Mouse (Mus musculus) forelimb bud, embryonic 11.5 days (tissue): ENCODE data around the gene Gnptab.
"Not testable (repeated sequence)": the region's sequence is repeated elsewhere in the genome, so short reads cannot be mapped to it uniquely, and the experiment has no call there.

ENCODE experiments used
- DNase-seq: peaks from one replicate; pipeline ENCODE4 v3.0.0-alpha.2; 2012; ENCODE audit warnings: low read depth, low spot score

Gene Gnptab

DNA sequence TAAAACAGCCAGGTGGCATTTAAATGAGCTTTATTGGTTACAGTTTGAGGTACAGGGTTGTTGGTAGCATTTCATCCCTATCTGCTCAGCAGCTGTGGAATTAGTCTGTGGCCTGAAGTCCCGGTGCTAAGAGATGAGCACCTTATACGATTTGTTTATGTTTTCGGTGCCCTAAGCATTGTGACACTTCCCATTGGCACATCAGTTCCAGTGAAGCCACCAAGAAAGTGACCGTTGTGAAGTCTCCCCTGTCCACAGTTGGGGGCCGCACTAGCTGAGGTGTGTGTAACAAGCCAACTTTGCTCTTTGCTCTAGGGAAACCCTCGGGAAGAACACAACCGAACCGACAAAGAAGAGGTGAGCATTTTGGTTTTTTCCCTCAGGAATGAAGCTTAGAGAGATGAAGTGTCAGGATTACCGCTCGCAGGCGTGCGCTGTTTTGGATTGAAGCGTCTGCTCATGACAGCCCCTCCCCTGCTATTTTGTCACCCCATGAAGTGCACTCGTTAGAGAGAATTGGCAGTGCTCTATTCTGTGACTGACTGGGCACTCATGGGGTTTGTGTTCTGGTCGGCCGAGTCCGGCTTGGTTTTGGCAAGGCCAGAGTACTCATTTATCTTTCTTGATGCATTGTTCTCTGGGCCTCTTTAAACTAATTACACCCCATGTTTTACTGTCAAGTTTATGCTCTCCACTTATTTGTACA is 33.5 kb downstream of the Gnptab start:
- no peak for DNase-seq

DNA sequence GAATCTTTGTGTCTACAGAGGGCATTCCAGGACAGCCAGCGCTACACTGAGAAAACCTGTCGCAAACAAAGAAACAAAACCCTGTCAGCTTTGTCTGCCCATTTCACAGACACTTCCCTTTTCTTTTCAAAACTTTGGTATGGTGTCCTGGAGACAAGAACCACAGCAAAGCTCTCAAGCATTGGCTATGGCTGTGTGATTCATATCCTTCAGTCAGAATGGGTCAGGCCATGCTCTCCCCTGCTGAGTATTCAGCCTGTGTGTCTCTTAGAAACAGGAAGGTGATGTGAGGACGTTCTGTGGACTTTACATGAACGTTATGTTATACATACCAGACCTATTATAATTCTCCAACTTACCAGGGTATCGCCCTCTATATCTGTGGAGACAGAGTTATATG is 38.8 kb downstream of the Gnptab start:
- no peak for DNase-seq

DNA sequence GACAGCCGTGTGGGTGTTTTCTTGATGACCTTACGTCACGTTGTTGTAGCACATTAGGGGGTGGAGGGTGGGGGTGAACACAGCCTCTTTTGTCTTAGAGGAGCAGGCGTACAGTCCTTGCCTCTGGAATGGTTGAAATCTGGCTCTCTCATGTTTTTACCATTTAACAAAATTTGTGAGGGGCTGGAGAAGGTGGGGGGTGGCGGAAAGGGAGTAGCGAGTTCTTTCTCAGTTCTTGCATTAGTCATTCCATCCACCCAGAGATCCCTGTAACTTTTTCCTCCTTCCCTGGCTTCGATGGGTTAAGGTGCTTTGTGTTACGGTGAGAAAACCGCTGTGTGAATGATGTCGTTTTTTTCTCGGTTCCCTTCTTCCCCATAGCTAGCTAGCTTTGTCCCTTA is 41.2 kb downstream of the Gnptab start:
- no peak for DNase-seq

DNA sequence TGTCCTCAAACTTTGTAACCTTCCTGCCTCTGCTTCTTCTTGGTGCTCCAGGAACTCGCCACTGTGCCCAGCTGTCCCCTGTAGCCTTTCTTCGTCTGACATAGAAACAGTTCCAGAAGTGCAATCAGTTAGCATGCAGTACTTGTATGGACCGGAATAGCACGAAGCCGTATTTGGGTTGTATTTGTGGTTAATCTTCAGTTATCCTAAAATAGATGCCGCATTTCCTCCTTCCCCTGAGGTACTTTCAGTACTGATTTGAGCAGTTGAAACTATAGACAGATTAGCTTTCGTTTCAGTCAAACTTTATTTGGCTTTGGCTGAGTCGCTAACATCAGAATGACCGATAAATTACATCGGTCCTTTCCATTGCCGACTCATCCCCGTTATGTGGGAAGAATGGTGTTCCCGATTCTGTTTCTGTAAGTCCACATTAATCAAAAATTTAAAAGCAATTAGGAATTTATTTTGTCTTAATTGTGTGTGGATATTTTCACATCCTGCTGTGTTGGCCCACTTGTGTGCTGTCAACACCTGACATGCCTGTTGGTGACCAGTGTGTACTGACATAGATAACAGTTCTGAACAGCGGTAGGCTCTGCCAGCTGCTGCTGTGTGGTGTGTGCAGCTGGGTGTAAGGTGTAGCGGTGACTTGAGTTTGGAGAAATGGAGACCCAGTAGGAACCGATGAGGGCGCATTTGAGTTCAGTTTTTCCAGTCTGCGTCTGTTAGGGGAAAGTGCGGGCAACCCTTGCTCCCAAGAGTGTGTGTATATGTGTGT is 41.9 kb downstream of the Gnptab start:
- no peak for DNase-seq

DNA sequence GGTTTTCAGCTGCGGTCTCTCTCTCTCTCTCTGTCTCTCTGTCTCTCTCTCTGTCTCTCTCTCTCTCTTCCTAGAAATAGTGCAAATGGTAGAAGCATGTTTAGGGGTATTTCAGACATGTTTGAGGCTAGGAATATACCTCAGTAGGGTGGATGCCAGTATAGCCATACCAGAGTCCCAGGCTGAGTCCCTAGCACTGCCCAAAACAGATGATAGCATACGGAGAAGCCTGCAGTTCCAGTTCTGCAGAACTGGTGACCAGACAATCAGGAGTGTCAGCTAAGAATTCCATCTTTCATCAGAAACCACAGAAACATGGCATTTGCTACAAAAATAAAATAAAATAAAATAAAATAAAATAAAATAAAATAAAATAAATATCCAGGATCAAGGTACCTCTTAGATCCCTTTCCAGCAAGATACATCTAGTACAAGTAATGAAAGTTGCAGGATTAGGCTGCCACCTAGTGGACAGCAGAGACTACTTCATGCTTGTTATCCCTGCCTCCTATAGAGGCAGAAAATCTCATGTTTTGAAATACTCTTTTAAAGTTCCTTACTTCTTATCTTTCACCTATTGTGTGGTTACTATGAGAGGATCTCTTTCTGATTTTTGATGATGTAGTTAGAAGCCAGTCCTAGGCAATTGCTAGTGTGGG is 47.4 kb downstream of the Gnptab start:
- peak; percentile 72 for DNase-seq

DNA sequence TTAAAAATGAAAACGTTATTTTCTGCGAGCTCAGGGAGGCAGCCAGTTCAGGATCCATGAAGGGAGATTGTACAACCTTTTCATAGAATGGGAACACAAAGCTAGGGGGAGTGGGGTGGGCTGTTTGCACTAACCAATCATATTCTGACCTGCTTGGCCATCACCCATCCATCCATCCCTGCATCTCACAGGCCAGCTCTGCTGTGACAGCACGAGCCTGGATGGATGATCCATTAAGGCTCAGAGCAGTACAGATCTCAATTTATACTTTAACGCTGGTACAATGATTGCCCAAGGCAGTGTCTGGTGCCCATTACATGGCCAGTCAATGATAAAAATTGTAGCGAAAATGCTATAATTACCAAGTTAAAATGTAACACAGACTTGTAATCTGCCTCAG is 48.0 kb downstream of the Gnptab start:
- no peak for DNase-seq

DNA sequence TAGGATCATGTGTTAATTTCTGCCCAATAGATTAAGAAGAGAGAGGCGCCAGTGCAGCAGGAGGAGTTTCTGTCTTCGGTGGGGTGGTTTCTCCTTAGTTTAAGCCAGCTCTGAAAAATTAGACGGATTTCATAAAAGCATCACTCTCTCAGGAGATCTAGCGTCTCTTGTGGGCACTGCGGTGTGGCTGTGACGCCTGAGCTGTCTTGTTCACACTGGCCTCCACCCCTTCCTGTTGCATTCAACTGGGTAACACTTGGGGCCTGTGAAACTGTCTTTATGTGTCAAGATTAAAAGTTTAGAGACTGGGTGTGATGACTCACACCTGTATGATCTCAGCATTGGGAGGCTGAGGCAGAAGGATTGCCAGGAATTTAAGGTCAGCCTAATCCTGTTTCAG is 49.1 kb downstream of the Gnptab start:
- DNase-seq, result no peak

DNA sequence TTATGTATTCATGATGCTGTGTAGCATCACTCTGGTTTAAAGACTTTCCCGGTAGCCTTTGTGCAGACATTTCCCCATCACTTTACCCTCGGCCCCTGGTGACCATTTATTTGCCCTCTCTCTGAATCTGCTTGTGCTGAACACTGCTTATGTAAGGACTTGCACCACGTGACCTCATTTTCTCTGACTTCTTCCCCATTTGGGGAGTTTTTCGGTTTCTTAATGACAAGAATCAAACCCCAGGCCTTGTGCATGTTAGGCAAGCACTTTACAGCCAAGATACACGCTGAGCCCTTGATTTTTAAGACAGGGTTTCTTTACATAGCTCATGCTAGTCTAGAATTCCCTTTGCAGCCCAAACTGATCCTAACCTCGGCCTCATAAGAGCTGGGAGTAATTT is 62.3 kb downstream of the Gnptab start:
- DNase-seq, result no peak

DNA sequence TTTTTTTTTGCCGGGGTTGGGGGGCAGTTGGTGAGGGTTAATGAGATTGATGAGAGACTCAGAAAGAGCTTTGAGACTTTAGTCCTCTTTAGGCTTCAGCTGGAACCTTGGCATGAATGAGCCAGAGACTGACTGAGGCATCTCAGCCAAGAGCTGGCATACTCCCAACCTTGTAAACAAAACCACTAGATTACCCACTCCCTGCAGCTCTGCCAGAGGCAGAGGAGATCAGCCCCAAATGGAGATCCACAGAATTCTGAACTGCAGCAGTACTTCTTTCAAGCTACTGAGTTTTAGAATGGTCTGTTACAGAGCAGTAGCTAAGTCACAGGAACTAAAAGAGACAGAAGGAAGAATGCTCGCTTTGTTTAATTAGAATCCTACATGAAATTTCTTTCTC is 72.3 kb downstream of the Gnptab start:
- no peak for DNase-seq

DNA sequence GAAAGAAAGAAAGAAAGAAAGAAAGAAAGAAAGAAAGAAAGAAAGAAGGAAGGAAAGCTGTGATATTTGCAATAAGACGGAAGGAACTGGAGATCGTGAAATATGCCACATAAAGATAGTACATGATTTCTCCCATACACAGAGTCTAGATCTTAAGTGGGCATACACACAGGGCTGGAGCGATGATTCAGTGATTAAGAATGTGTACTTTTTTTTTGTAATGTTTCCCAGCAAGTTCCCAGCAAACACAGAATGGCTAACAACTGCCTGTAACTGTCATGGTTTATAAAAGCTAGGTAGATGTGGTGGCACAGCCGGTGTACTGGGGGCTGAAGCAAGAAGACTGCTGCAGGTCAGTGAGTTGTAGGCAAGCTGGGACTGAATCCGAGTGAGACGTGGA is 73.1 kb downstream of the Gnptab start:
- no peak for DNase-seq

DNA sequence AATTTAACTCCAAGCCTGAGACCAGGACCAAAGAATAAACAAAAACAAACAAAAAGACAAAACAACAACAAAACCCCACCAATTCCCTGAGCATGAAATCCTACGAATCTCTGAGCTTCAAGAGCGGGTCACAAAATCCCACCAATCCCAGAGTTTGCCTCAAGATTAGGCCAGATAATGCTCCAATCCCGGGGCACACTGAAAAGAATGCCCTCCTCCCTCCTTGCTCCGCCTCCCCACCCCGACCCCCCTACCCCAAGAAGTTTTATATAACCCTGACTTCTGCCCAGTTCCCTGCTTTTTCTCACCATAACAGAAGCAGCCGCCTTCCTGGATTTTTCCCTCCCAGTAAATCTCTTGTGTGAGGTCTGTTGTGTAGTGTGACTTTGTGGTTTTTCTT is 78.9 kb downstream of the Gnptab start:
- DNase-seq, result peak; percentile 17

DNA sequence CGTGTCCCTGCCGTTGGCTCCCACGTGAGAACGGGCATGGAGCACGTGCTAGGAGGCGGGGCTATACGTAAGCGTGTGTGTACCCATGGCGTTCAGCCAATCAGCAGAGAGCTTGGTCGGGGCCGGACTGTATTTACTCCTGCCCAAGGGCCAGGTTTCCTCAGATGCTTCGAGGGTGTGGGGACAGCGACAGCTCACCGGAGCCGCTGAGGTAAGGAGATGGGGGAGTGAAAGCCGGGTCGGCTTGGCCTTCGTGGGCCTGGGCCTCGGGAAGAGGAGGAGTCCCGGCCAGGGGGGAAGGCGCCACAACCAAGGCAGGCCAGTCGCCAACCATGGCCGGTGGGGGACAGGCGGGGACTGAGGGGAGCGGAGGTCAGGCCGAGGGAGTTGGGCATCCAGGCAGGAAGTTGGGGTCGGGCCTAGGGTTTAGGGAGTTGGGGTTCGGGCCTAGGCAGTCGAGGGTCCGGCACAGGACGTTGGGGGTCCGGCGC is 80.6 kb downstream of the Gnptab start, which contains the start of gene Sycp3:
TSS of gene Sycp3 (plus strand) at position 68 of the 491 bp plus-strand sequence.
- DNase-seq, result no peak

DNA sequence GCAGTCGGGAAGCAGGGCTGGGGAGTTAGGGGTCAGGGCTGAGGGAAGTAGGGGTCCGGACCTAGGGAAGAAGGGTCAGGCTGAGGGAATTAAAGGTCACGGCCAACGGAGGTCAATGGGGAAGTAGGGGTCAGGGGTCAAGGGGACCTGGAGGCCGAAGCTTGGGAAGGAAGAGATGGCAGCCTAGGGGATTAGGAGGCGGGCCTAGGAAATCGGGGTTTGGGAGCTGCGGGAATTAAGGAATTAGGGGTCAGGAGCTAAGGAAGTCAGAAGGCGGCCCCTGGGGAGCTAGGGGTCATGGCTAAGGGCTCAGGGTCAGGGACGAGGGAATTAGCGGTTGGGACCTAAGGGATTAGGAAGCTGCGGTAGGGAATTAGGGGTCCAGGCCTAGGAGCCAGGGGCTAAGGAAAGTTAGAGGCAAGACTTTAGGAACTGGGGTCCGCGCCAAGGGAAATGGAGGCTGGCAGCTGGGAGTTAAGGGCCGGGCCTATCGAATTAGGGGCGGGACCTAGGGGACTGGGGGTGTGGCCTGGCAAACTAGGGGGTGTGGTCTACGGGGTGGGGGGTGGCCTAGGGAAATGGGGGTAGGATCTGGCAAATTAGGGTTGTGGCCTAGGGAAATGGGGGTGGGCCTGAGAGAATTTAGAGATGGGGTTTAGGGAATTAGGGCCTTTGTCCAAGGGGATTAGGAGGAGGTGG is 81.3 kb downstream of the Gnptab start:
- DNase-seq, result no peak

DNA sequence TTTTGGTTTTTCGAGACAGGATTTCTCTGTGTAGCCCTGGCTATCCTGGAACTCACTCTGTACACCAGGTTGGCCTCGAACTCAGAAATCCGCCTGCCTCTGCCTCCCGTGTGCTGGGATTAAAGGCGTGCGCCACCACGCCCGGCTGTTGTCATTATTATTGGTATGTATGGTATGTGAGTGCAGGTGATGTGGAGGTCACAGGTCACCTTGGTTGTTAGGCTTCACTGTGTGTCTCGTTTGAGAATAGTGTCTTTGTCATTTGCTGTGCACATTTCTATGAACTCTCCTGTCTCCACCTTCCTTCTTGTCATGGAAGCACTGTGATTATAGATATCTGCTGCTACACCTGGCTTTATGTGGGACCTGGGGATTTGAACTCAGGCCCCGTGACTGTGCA is 103.9 kb downstream of the Gnptab start:
- not testable (repeated sequence) for DNase-seq

DNA sequence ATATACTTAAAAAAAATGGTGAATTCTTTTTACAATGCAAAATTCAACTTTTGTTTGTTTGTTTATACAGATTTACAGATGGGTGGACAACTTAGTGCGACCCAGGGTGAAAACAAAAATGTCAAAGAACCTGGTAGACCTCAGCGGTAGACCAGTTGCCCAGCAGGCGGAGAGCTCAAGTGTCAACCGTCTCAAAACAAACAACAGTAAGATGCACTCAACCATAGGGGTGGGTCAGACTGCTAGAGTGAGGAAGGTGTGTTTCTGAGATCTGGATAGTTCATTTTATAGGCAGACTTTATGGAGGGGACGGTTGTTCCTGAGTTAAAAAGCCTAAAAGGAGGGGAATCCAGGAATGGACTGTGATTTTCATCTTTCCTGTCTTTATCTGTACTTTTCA is 109.7 kb downstream of the Gnptab start:
- no peak for DNase-seq

DNA sequence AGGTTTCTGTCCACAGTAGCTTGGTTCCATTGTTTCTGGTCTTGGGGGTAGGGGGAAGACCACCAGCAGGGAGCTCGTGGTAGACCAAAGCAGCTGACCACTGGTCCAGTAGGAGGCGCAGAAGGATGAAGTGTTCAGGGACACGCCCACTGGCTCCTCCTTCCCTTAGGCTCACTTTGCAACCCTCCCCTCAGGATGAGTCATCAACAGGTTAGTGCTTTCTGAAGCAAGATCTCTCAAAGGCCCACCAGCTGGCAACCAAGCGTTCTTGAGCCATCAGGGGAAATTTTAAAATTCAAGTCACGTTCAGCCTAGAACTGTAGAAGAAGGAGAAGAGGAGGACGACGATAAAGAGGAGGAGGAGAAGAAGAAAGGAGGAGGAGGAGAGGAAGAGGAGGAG is 112.7 kb downstream of the Gnptab start:
- DNase-seq, result no peak

DNA sequence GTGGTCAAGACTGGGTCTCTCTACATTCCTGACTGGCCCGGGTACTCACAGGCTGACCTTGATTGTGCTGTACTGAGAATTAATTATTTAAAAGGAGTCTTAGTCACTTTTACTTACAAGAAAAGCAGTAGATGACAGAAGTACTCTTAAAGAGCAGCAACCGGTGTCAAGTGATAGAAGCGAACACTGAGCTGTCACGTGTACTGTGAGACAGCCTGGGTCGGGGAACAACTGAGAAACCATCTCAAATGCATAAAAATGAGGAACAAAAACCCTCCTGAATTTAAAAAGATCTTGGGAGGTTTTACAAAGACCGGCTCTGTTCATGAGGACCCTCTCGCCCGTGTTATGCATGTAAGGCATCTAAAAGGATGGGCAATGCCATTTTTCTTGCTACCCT is 113.7 kb downstream of the Gnptab start:
- no peak for DNase-seq

DNA sequence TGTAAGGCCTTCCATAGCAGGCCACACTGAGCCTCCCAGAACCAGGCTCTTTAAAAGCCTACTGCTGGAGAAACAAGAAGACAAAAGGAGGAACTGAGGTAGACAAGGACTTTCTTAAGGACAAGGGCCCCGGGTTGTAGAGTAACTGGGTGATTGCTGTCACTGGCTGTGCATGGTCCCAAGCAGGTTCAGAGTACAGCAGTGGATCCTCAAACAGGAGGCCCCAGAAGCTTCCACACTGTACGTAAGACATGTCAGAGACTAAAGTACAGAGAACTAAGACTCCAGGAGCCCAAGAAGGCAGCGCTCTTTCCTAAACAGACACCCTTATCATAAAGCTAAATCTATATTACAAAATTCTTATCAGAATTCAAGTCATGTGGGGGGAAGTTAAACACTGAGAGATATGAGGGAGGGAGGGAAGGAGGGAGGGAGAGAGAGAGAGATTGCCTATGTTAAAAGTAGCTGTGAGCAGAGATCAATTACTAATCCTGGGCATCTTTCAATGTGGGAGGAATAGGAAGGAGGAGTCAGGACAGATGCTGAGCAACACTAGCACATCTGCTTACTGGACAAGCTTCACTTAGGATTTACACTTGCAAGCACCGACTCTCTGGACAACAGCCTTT is 116.1 kb downstream of the Gnptab start:
- DNase-seq, result no peak
